In genomic region chr2:58743446-58743845, GRCm38 (mm10) we compare ENCODE assay signal across 20 mouse cellular contexts.
DNase-seq lines count a peak whose midpoint lies in the region; ATAC-seq and TF ChIP-seq lines count a peak whose summit lies in the region.
"Had no signal": no experiment of that assay in that cellular context is flagged by ENCODE, and none has a peak within 500 bp of the region (broad histone marks: within the 10 kb centered on the region; RNA-seq: fewer than 3 reads in every experiment).

No protein-coding gene starts in this region.

- H3K9me3 ChIP-seq in heart, embryonic 14.5 days (ENCODE audit: control insufficient read depth, low read length) = no peaks in the 10 kb centered on the region
- H3K9me3 ChIP-seq in liver, postnatal 0 days (ENCODE audit: low read length) = no peaks in the 10 kb centered on the region
- H3K9me3 ChIP-seq in liver, embryonic 12.5 days (replicated peaks) = no peaks in the 10 kb centered on the region
- H3K9me3 ChIP-seq in limb, embryonic 15.5 days = no peaks in the 10 kb centered on the region
- no peaks in the 10 kb centered on the region for H3K9me3 ChIP-seq in forebrain, embryonic 10.5 days
- H3K9me3 ChIP-seq: forebrain, embryonic 12.5 days; heart, embryonic 13.5 days; hindbrain, embryonic 15.5 days; limb, embryonic 12.5 days; lung, embryonic 15.5 days; midbrain, embryonic 12.5 days had no signal

- no peaks in the 10 kb centered on the region for H3K36me3 ChIP-seq in heart, embryonic 14.5 days (ENCODE audit: control insufficient read depth, insufficient read depth, low read length)
- no peaks in the 10 kb centered on the region for H3K36me3 ChIP-seq in liver, postnatal 0 days (replicated peaks; ENCODE audit: insufficient read depth, low read length)
- no peaks in the 10 kb centered on the region for H3K36me3 ChIP-seq in liver, embryonic 12.5 days
- no peaks in the 10 kb centered on the region for H3K36me3 ChIP-seq in limb, embryonic 15.5 days
- no peaks in the 10 kb centered on the region for H3K36me3 ChIP-seq in forebrain, embryonic 10.5 days (replicated peaks)
- H3K36me3 ChIP-seq: forebrain, embryonic 12.5 days; heart, embryonic 13.5 days; hindbrain, embryonic 15.5 days; limb, embryonic 12.5 days; lung, embryonic 15.5 days; midbrain, embryonic 12.5 days had no signal

- 0 out of 2 replicates have a peak, but pooled peaks have one; percentile 17 for ATAC-seq in heart, embryonic 14.5 days (ENCODE audit: insufficient number of reproducible peaks, insufficient read depth, low FRiP score, low read depth)
- peak; percentile 66 for ATAC-seq in liver, postnatal 0 days
- ATAC-seq in liver, embryonic 12.5 days = no peak
- ATAC-seq in limb, embryonic 15.5 days (ENCODE audit: insufficient number of reproducible peaks, low FRiP score, low TSS enrichment, low read depth) = 0 out of 2 replicates have a peak, but pooled peaks have one; percentile 7
- ATAC-seq: activated CD4-positive, CD25-positive, alpha-beta regulatory T cell, adult 4 months had no signal

- intact Hi-C loops in heart, postnatal 25 days (cut with DNase I) = no loop called here

- TF ChIP-seq EP300 in liver, postnatal 0 days (IDR thresholded peaks at IDR 0.05; ENCODE audit: low read depth) = peak; percentile 70

- H3K27ac ChIP-seq in heart, embryonic 14.5 days (replicated peaks in 1 of 2; ENCODE audit: control insufficient read depth in 1 of 2, insufficient read depth in 1 of 2, low read depth in 2 of 2, low read length in 2 of 2) = no peak overlapping the region
- H3K27ac ChIP-seq in liver, postnatal 0 days (ENCODE audit: low read depth) = peak overlapping the region; percentile 78
- H3K27ac ChIP-seq in liver, embryonic 12.5 days = no peak overlapping the region
- H3K27ac ChIP-seq in limb, embryonic 15.5 days = no peak overlapping the region
- H3K27ac ChIP-seq in forebrain, embryonic 10.5 days = no peak overlapping the region
- H3K27ac ChIP-seq: forebrain, embryonic 12.5 days; heart, embryonic 13.5 days; hindbrain, embryonic 15.5 days; limb, embryonic 12.5 days; lung, embryonic 15.5 days; midbrain, embryonic 12.5 days had no signal

- no peaks in the 10 kb centered on the region for H3K27me3 ChIP-seq in heart, embryonic 14.5 days (ENCODE audit: control insufficient read depth, insufficient read depth, low read length)
- H3K27me3 ChIP-seq in liver, postnatal 0 days (ENCODE audit: insufficient read depth, low read length) = no peaks in the 10 kb centered on the region
- H3K27me3 ChIP-seq in liver, embryonic 12.5 days (replicated peaks) = no peaks in the 10 kb centered on the region
- H3K27me3 ChIP-seq in limb, embryonic 15.5 days = no peaks in the 10 kb centered on the region
- no peaks in the 10 kb centered on the region for H3K27me3 ChIP-seq in forebrain, embryonic 10.5 days (ENCODE audit: poor library complexity, severe bottlenecking)
- H3K27me3 ChIP-seq: forebrain, embryonic 12.5 days; heart, embryonic 13.5 days; hindbrain, embryonic 15.5 days; limb, embryonic 12.5 days; lung, embryonic 15.5 days; midbrain, embryonic 12.5 days had no signal

- H3K4me2 ChIP-seq in heart, embryonic 14.5 days (ENCODE audit: low read length) = no peak overlapping the region
- H3K4me2 ChIP-seq in liver, postnatal 0 days (ENCODE audit: low read depth, low read length) = no peak overlapping the region
- no peak overlapping the region for H3K4me2 ChIP-seq in liver, embryonic 12.5 days
- no peak overlapping the region for H3K4me2 ChIP-seq in limb, embryonic 15.5 days
- H3K4me2 ChIP-seq: forebrain, embryonic 12.5 days; heart, embryonic 13.5 days; hindbrain, embryonic 15.5 days; limb, embryonic 12.5 days; lung, embryonic 15.5 days; midbrain, embryonic 12.5 days had no signal

- DNase-seq in heart, postnatal 25 days (ENCODE audit: low spot score) = no peak
- no peak for DNase-seq in liver, postnatal 0 days
- DNase-seq in adipocyte (ENCODE audit: low spot score) = peak; percentile 16
- DNase-seq in forebrain, embryonic 10.5 days (ENCODE audit: extremely low spot score, low spot score) = no peak
- DNase-seq: adrenal gland, postnatal 25 days; cerebellum, adult 8-10 months; kidney, adult 8-10 months; kidney, postnatal 10 days; thymus, adult 18-20 months; thymus, postnatal 36 days had no signal

- H3K4me3 ChIP-seq in heart, embryonic 14.5 days (ENCODE audit: control insufficient read depth in 1 of 2, insufficient read depth in 1 of 2, low read depth in 1 of 2, low read length in 2 of 2) = no peak overlapping the region
- H3K4me3 ChIP-seq in liver, postnatal 0 days (ENCODE audit: low read depth, low read length) = no peak overlapping the region
- no peak overlapping the region for H3K4me3 ChIP-seq in liver, embryonic 12.5 days
- H3K4me3 ChIP-seq in limb, embryonic 15.5 days = no peak overlapping the region
- no peak overlapping the region for H3K4me3 ChIP-seq in forebrain, embryonic 10.5 days
- H3K4me3 ChIP-seq: forebrain, embryonic 12.5 days; heart, embryonic 13.5 days; hindbrain, embryonic 15.5 days; limb, embryonic 12.5 days; lung, embryonic 15.5 days; midbrain, embryonic 12.5 days had no signal

- TF ChIP-seq CTCF in liver, postnatal 0 days (IDR thresholded peaks at IDR 0.05; ENCODE audit: low read depth) = no peak

- WGBS in heart, embryonic 14.5 days = 54% methylated on average over 3 of the region's 3 CpGs
- WGBS in liver, postnatal 0 days (ENCODE audit: insufficient replicate concordance) = 63% methylated on average over 3 of the region's 3 CpGs
- WGBS in liver, embryonic 12.5 days (ENCODE audit: insufficient replicate concordance) = 57% methylated on average over 3 of the region's 3 CpGs
- 57% methylated on average over 3 of the region's 3 CpGs for WGBS in limb, embryonic 15.5 days
- WGBS in forebrain, embryonic 10.5 days = 78% methylated on average over 3 of the region's 3 CpGs

- H3K9ac ChIP-seq in heart, embryonic 14.5 days (ENCODE audit: low read length) = no peak overlapping the region
- no peak overlapping the region for H3K9ac ChIP-seq in liver, postnatal 0 days (replicated peaks)
- H3K9ac ChIP-seq in liver, embryonic 12.5 days = no peak overlapping the region
- no peak overlapping the region for H3K9ac ChIP-seq in limb, embryonic 15.5 days
- H3K9ac ChIP-seq: forebrain, embryonic 12.5 days; heart, embryonic 13.5 days; hindbrain, embryonic 15.5 days; limb, embryonic 12.5 days; lung, embryonic 15.5 days; midbrain, embryonic 12.5 days had no signal

- H3K4me1 ChIP-seq in heart, embryonic 14.5 days (ENCODE audit: control insufficient read depth in 2 of 2, insufficient read depth in 2 of 2, low read length in 2 of 2) = 0 out of 4 replicates have a peak, but pooled peaks cover 0 to 2% of the 10 kb centered on the region in 2 experiments
- H3K4me1 ChIP-seq in liver, postnatal 0 days (ENCODE audit: insufficient read depth) = peaks cover 9% of the 10 kb centered on the region; the same call in 1 of the 2 replicates
- H3K4me1 ChIP-seq in liver, embryonic 12.5 days = no peaks in the 10 kb centered on the region
- H3K4me1 ChIP-seq in limb, embryonic 15.5 days = no peaks in the 10 kb centered on the region
- H3K4me1 ChIP-seq in forebrain, embryonic 10.5 days = no peaks in the 10 kb centered on the region
- H3K4me1 ChIP-seq: forebrain, embryonic 12.5 days; hindbrain, embryonic 15.5 days; limb, embryonic 12.5 days; lung, embryonic 15.5 days; midbrain, embryonic 12.5 days had no signal
